Comparison of ENCODE assay signal across 8 mouse cellular contexts in genomic region chr9:63133659-63134058, GRCm38 (mm10). TPM values are rescaled to one million over a fixed set of nuclear protein-coding genes. Genes with fewer than 3 reads are reported as not detected.
A peak's percentile ranks its signal among the peaks of the same experiment; 100 is the strongest.
DNase-seq lines count a peak whose midpoint lies in the region; ATAC-seq and TF ChIP-seq lines count a peak whose summit lies in the region.

No protein-coding gene starts in this region.

- no peaks in the 10 kb centered on the region for H3K9me3 ChIP-seq in kidney, embryonic 16.5 days (ENCODE audit: low read length)
- no peaks in the 10 kb centered on the region for H3K9me3 ChIP-seq in hindbrain, embryonic 16.5 days (ENCODE audit: control insufficient read depth, low read length)
- no peaks in the 10 kb centered on the region for H3K9me3 ChIP-seq in midbrain, embryonic 16.5 days (replicated peaks; ENCODE audit: control insufficient read depth, low read length, poor library complexity, severe bottlenecking)

- H3K4me1 ChIP-seq in kidney, embryonic 16.5 days (ENCODE audit: insufficient read depth, low read length): peaks cover 39% of the 10 kb centered on the region
- peaks cover 2% of the 10 kb centered on the region; the same call in 1 of the 2 replicates for H3K4me1 ChIP-seq in cortical plate, adult 2 months (ENCODE audit: control insufficient read depth, insufficient read depth, low read length)
- peaks cover 23% of the 10 kb centered on the region for H3K4me1 ChIP-seq in hindbrain, embryonic 16.5 days (ENCODE audit: control insufficient read depth, insufficient read depth, low read depth, low read length)
- peaks cover 25% of the 10 kb centered on the region for H3K4me1 ChIP-seq in midbrain, embryonic 16.5 days (ENCODE audit: control insufficient read depth, insufficient read depth, low read length)

- TF ChIP-seq POLR2A in cortical plate, adult 2 months (IDR thresholded peaks at IDR 0.05; ENCODE audit: extremely low read depth, insufficient read depth, low read length): no peak

- peak overlapping the region; percentile 74 for H3K4me3 ChIP-seq in kidney, embryonic 16.5 days (ENCODE audit: low read length)
- H3K4me3 ChIP-seq in cortical plate, adult 2 months (ENCODE audit: insufficient read depth, low read length): peak overlapping the region; percentile 55
- H3K4me3 ChIP-seq in hindbrain, embryonic 16.5 days (ENCODE audit: low read length): peak overlapping the region; percentile 42
- H3K4me3 ChIP-seq in midbrain, embryonic 16.5 days (ENCODE audit: low read depth, low read length): peak overlapping the region; percentile 38

- H3K4me2 ChIP-seq in kidney, embryonic 16.5 days (replicated peaks; ENCODE audit: low read depth, low read length): peak overlapping the region; percentile 65
- peak overlapping the region; percentile 70 for H3K4me2 ChIP-seq in hindbrain, embryonic 16.5 days (ENCODE audit: low read length)
- peak overlapping the region; percentile 73 for H3K4me2 ChIP-seq in midbrain, embryonic 16.5 days (ENCODE audit: low read length)

- ATAC-seq in kidney, embryonic 16.5 days (ENCODE audit: low FRiP score, low TSS enrichment): no peak; the same call in 1 of the 2 replicates
- ATAC-seq in hindbrain, embryonic 16.5 days: no peak
- 0 out of 2 replicates have a peak, but pooled peaks have one; percentile 5 for ATAC-seq in midbrain, embryonic 16.5 days

- H3K36me3 ChIP-seq in kidney, embryonic 16.5 days (ENCODE audit: insufficient read depth, low read length): no peaks in the 10 kb centered on the region
- no peaks in the 10 kb centered on the region for H3K36me3 ChIP-seq in hindbrain, embryonic 16.5 days (ENCODE audit: control insufficient read depth, insufficient read depth, low read length)
- H3K36me3 ChIP-seq in midbrain, embryonic 16.5 days (ENCODE audit: control insufficient read depth, insufficient read depth, low read length): no peaks in the 10 kb centered on the region

- TF ChIP-seq CTCF in cortical plate, adult 2 months (IDR thresholded peaks at IDR 0.05; ENCODE audit: extremely low read depth, insufficient read depth, low read length): no peak

- no peak for DNase-seq in kidney, adult 18-20 months
- no peak for DNase-seq in right cerebral cortex, postnatal 25 days
- DNase-seq in frontal cortex, postnatal 25 days (ENCODE audit: low spot score in 2 of 2): no peak
- DNase-seq in adrenal gland, postnatal 25 days: no peak

- H3K27me3 ChIP-seq in kidney, embryonic 16.5 days (ENCODE audit: insufficient read depth, low read length): peaks cover 52% of the 10 kb centered on the region
- H3K27me3 ChIP-seq in hindbrain, embryonic 16.5 days (replicated peaks; ENCODE audit: control insufficient read depth, insufficient read depth, low read length): peaks cover 9% of the 10 kb centered on the region
- H3K27me3 ChIP-seq in midbrain, embryonic 16.5 days (ENCODE audit: control insufficient read depth, insufficient read depth, low read depth, low read length): peaks cover 40% of the 10 kb centered on the region

- WGBS in kidney, embryonic 16.5 days: 14% methylated on average over 6 of the region's 6 CpGs
- 17% methylated on average over 6 of the region's 6 CpGs for WGBS in hindbrain, embryonic 16.5 days
- WGBS in midbrain, embryonic 16.5 days: 13% methylated on average over 6 of the region's 6 CpGs

- no peak overlapping the region for H3K27ac ChIP-seq in kidney, embryonic 16.5 days (ENCODE audit: low read length)
- no peak overlapping the region for H3K27ac ChIP-seq in cortical plate, adult 2 months (ENCODE audit: insufficient read depth, low read length)
- H3K27ac ChIP-seq in hindbrain, embryonic 16.5 days (ENCODE audit: low read depth, low read length): no peak overlapping the region
- no peak overlapping the region for H3K27ac ChIP-seq in midbrain, embryonic 16.5 days (ENCODE audit: low read length)

- peak overlapping the region; percentile 41; the same call in 1 of the 2 replicates for H3K9ac ChIP-seq in kidney, embryonic 16.5 days (replicated peaks; ENCODE audit: low read length)
- peak overlapping the region; percentile 53 for H3K9ac ChIP-seq in hindbrain, embryonic 16.5 days (ENCODE audit: low read depth, low read length)
- peak overlapping the region; percentile 53 for H3K9ac ChIP-seq in midbrain, embryonic 16.5 days (ENCODE audit: low read depth, low read length)

RNA-seq across cellular contexts. Expression of gene Skor1, which starts 15.1 kb away (rescaled TPM):
- not detected in 2 replicates for polyA plus RNA-seq in kidney, embryonic 16.5 days (2015; fragmentation: Nextera tagmentation; extraction: Ambion mirVana)
- polyA plus RNA-seq in cortical plate, adult 2 months (2012; rRNA removed): 0.15 and 0.26 TPM in 2 replicates
- polyA plus RNA-seq in hindbrain, embryonic 16.5 days (2015; fragmentation: Nextera tagmentation; extraction: Ambion mirVana): 10.8 and 11.8 TPM in 2 replicates
- 0.54 and 0.75 TPM in 2 replicates for polyA plus RNA-seq in midbrain, embryonic 16.5 days (2015; fragmentation: Nextera tagmentation; extraction: Ambion mirVana)
- total RNA-seq in adrenal gland, postnatal 25 days (2021): 0.12 TPM in 1 of 2 replicates, not detected in the other
